Mouse (Mus musculus): ENCODE measurements around the gene Ralgapb. TPM values are rescaled to one million over a fixed set of nuclear protein-coding genes. Genes with fewer than 3 reads are reported as not detected.

Gene Ralgapb
- polyA plus RNA-seq, 1 experiment from 2014 or later = 7.5 TPM

- Histone ChIP-seq H3K4me3 (ENCODE audit: low read length) (no peak overlapping the region), H3K9me3 (ENCODE audit: control insufficient read depth, low read length) (no peaks in the 10 kb centered on the region), H3K4me2 (ENCODE audit: low read depth, low read length) (no peak overlapping the region), H3K36me3 (ENCODE audit: control insufficient read depth, insufficient read depth, low read length) (no peaks in the 10 kb centered on the region), H3K9ac (ENCODE audit: low read depth, low read length) (no peak overlapping the region), H3K27me3 (replicated peaks; ENCODE audit: control insufficient read depth, insufficient read depth, low read length) (no peaks in the 10 kb centered on the region), H3K4me1 (ENCODE audit: control insufficient read depth, insufficient read depth, low read length) (no peaks in the 10 kb centered on the region), H3K27ac (ENCODE audit: low read length) (no peak overlapping the region)
- WGBS = 74% methylated on average over 8 of the region's 8 CpGs
- ATAC-seq = no peak
Observed at GRCm38 (mm10) chr2:158523060-158523459, 113.4 kb downstream of the Ralgapb start.

GRCm38 (mm10) chr2:158524129-158524860, 114.6 kb downstream of the Ralgapb start:
- H3K9me3 ChIP-seq (ENCODE audit: control insufficient read depth, low read length) = no peaks in the 10 kb centered on the region

DNA sequence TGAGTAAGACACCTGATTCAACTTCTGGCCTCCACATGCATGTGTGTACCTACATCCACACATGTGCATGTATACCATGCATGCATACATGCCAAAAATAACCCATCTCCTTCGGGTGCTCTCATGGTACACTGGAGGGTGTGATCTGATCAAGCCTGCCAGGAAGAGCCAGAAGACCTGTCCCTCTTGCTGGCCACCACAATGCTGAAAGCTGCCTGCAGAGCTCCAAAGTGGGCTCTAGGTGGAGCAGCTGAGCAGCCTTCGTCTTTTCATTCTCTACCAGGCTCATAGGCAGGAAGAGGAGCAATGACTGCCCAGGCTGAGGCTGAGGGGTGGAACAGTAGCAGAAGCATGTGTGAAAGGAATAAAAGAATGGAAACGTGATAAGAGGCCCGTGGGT, 124.4 kb downstream of the Ralgapb start:
- 6% methylated on average over 4 of the region's 4 CpGs for WGBS
- H3K36me3 ChIP-seq (ENCODE audit: control insufficient read depth, insufficient read depth, low read length) = no peaks in the 10 kb centered on the region
- H3K4me1 ChIP-seq (ENCODE audit: control insufficient read depth, insufficient read depth, low read length) = no peaks in the 10 kb centered on the region
- 0 out of 2 replicates have a peak, but pooled peaks cover 3% of the 10 kb centered on the region for H3K9me3 ChIP-seq (ENCODE audit: control insufficient read depth, low read length)
- no peaks in the 10 kb centered on the region for H3K27me3 ChIP-seq (replicated peaks; ENCODE audit: control insufficient read depth, insufficient read depth, low read length)
- H3K4me3 ChIP-seq (ENCODE audit: low read length) = no peak overlapping the region
- no peak for ATAC-seq
- H3K4me2 ChIP-seq (ENCODE audit: low read depth, low read length) = no peak overlapping the region
- no peak overlapping the region for H3K9ac ChIP-seq (ENCODE audit: low read depth, low read length)
- H3K27ac ChIP-seq (ENCODE audit: low read length) = no peak overlapping the region

More at GRCm38 (mm10) chr2:158524129-158524860, 114.6 kb downstream of the Ralgapb start:
- WGBS = 80% methylated on average over 16 of the region's 16 CpGs
- H3K4me2 ChIP-seq (ENCODE audit: low read depth, low read length) = no peak overlapping the region
- no peak overlapping the region for H3K27ac ChIP-seq (ENCODE audit: low read length)
- no peaks in the 10 kb centered on the region for H3K27me3 ChIP-seq (replicated peaks; ENCODE audit: control insufficient read depth, insufficient read depth, low read length)
- no peaks in the 10 kb centered on the region for H3K36me3 ChIP-seq (ENCODE audit: control insufficient read depth, insufficient read depth, low read length)
- no peak overlapping the region for H3K4me3 ChIP-seq (ENCODE audit: low read length)
- ATAC-seq = no peak
- no peak overlapping the region for H3K9ac ChIP-seq (ENCODE audit: low read depth, low read length)
- no peaks in the 10 kb centered on the region for H3K4me1 ChIP-seq (ENCODE audit: control insufficient read depth, insufficient read depth, low read length)

DNA sequence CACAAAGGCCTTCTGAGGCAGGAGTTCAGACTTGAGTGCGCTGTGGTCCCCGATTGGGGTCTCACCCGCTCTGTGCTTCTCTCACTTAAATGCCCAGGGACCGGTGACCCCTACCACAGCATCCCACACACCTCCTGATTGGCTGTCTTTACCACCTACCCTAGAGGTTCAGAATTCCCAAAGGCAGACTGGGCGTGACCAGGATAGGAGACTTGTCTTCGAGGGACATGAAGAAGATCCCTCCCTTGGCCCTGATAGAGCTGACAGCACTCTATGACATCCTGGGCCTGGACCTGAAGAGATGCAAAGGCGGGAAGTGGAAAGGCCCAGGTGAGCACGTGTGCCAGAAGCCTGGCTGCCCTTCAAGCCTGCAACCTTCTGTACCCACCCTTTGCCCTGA, 124.9 kb downstream of the Ralgapb start:
- H3K27ac ChIP-seq (ENCODE audit: low read length) = no peak overlapping the region
- 80% methylated on average over 8 of the region's 8 CpGs for WGBS
- 0 out of 2 replicates have a peak, but pooled peaks cover 3% of the 10 kb centered on the region for H3K9me3 ChIP-seq (ENCODE audit: control insufficient read depth, low read length)
- H3K4me3 ChIP-seq (ENCODE audit: low read length) = no peak overlapping the region
- no peaks in the 10 kb centered on the region for H3K27me3 ChIP-seq (replicated peaks; ENCODE audit: control insufficient read depth, insufficient read depth, low read length)
- ATAC-seq = no peak
- no peak overlapping the region for H3K9ac ChIP-seq (ENCODE audit: low read depth, low read length)
- H3K4me1 ChIP-seq (ENCODE audit: control insufficient read depth, insufficient read depth, low read length) = no peaks in the 10 kb centered on the region
- no peaks in the 10 kb centered on the region for H3K36me3 ChIP-seq (ENCODE audit: control insufficient read depth, insufficient read depth, low read length)
- H3K4me2 ChIP-seq (ENCODE audit: low read depth, low read length) = no peak overlapping the region

DNA sequence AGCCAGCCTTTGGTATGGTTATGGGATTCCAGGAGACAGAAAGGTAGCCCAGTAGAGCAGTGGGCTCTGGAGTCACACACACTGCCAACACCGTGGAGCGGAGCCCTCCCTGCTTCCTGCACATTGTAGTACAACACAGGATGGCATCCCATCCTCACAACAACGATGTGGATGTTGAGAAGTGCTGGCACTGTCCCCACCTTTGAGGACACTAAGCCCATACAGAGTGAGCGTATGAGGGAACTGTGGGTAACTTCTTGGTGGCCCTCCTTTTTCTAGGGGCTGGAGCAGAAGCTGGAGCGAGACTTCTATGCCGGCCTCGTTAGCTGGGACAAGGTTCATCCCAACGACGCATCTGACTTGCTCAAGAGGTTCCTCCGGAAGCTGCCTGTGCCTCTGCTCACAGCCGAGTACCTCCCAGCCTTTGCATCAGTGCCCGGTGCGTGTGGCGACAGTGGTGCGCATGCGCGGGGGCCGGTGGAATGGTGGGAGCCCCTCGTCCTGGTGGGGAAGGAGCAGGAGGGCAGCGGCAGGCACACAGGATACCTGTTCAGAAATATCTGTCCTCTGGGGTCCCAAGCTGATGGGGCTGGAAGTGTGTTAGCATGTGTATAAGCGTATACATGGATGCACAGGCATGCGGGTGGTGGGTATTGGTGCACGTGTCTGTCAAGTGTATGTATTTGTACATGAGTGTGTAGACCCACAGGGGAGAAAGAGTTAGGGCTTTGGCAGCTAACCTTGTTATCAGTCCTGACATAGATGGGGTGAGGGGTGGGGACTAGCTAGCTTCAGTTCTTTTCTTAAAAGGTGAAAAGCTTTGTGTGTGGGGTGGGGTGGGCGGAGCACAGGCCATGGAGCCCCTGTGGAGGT, 130.0 kb downstream of the Ralgapb start:
- no peak for ATAC-seq
- WGBS = 52% methylated on average over 24 of the region's 24 CpGs

GRCm38 (mm10) chr2:158541286-158541685, 131.6 kb downstream of the Ralgapb start:
- Histone ChIP-seq H3K4me3 (ENCODE audit: low read length) (no peak overlapping the region), H3K9me3 (ENCODE audit: control insufficient read depth, low read length) (no peaks in the 10 kb centered on the region), H3K27ac (ENCODE audit: low read length) (no peak overlapping the region), H3K4me1 (ENCODE audit: control insufficient read depth, insufficient read depth, low read length) (no peaks in the 10 kb centered on the region), H3K36me3 (ENCODE audit: control insufficient read depth, insufficient read depth, low read length) (no peaks in the 10 kb centered on the region), H3K4me2 (ENCODE audit: low read depth, low read length) (no peak overlapping the region), H3K27me3 (replicated peaks; ENCODE audit: control insufficient read depth, insufficient read depth, low read length) (no peaks in the 10 kb centered on the region), H3K9ac (ENCODE audit: low read depth, low read length) (no peak overlapping the region)
- 54% methylated on average over 4 of the region's 4 CpGs for WGBS
- no peak for ATAC-seq

More for the DNA sequence above, 130.0 kb downstream of the Ralgapb start:
- Histone ChIP-seq H3K4me3 (ENCODE audit: low read length) (no peak overlapping the region), H3K9ac (ENCODE audit: low read depth, low read length) (no peak overlapping the region), H3K36me3 (ENCODE audit: control insufficient read depth, insufficient read depth, low read length) (no peaks in the 10 kb centered on the region), H3K27ac (ENCODE audit: low read length) (no peak overlapping the region), H3K4me1 (ENCODE audit: control insufficient read depth, insufficient read depth, low read length) (no peaks in the 10 kb centered on the region), H3K9me3 (ENCODE audit: control insufficient read depth, low read length) (no peaks in the 10 kb centered on the region), H3K27me3 (replicated peaks; ENCODE audit: control insufficient read depth, insufficient read depth, low read length) (no peaks in the 10 kb centered on the region), H3K4me2 (ENCODE audit: low read depth, low read length) (no peak overlapping the region)

GRCm38 (mm10) chr2:158545266-158545665, 135.6 kb downstream of the Ralgapb start:
- no peak overlapping the region for H3K27ac ChIP-seq (ENCODE audit: low read length)
- H3K9me3 ChIP-seq (ENCODE audit: control insufficient read depth, low read length) = no peaks in the 10 kb centered on the region
- H3K4me1 ChIP-seq (ENCODE audit: control insufficient read depth, insufficient read depth, low read length) = no peaks in the 10 kb centered on the region; the same call in 1 of the 2 replicates
- no peaks in the 10 kb centered on the region for H3K36me3 ChIP-seq (ENCODE audit: control insufficient read depth, insufficient read depth, low read length)
- no peak overlapping the region for H3K4me2 ChIP-seq (ENCODE audit: low read depth, low read length)
- 76% methylated on average over 2 of the region's 2 CpGs for WGBS
- no peak overlapping the region for H3K9ac ChIP-seq (ENCODE audit: low read depth, low read length)
- no peaks in the 10 kb centered on the region for H3K27me3 ChIP-seq (replicated peaks; ENCODE audit: control insufficient read depth, insufficient read depth, low read length)
- H3K4me3 ChIP-seq (ENCODE audit: low read length) = no peak overlapping the region
- ATAC-seq = no peak

- 4% methylated on average over 17 of the region's 17 CpGs for WGBS
- no peaks in the 10 kb centered on the region for H3K9me3 ChIP-seq (ENCODE audit: control insufficient read depth, low read length)
- H3K27ac ChIP-seq (ENCODE audit: low read length) = no peak overlapping the region
- peak overlapping the region; percentile 40; the same call in 1 of the 2 replicates for H3K9ac ChIP-seq (ENCODE audit: low read depth, low read length)
- 0 out of 2 replicates have a peak, but pooled peaks cover 5% of the 10 kb centered on the region for H3K27me3 ChIP-seq (replicated peaks; ENCODE audit: control insufficient read depth, insufficient read depth, low read length)
- no peaks in the 10 kb centered on the region; the same call in 1 of the 2 replicates for H3K4me1 ChIP-seq (ENCODE audit: control insufficient read depth, insufficient read depth, low read length)
- ATAC-seq = peak; percentile 36; the same call in 1 of the 2 replicates
- H3K4me2 ChIP-seq (ENCODE audit: low read depth, low read length) = 0 out of 2 replicates have a peak overlapping the region, but pooled peaks have one; percentile 19
- no peaks in the 10 kb centered on the region for H3K36me3 ChIP-seq (ENCODE audit: control insufficient read depth, insufficient read depth, low read length)
- no peak overlapping the region for H3K4me3 ChIP-seq (ENCODE audit: low read length)
Observed at GRCm38 (mm10) chr2:158546751-158547150, 137.1 kb downstream of the Ralgapb start.
